Mouse (Mus musculus) E14TG2a.4 (cell line): Measurements from ENCODE around the gene 5730522E02Rik.
A peak's percentile ranks its signal among the peaks of the same experiment; 100 is the strongest.

Source experiments
- H3K27me3 ChIP-seq: 2 replicates; pipeline ENCODE4 v1.6.1; 2014; ENCODE audit warnings: low read length, control low read depth; ENCODE audit not compliant: insufficient read depth
- H3K36me3 ChIP-seq: 2 replicates; pipeline ENCODE4 v1.6.1; 2014; ENCODE audit warnings: low read length, control low read depth; ENCODE audit not compliant: insufficient read depth
- H3K4me1 ChIP-seq: replicated peaks from 2 replicates; pipeline ENCODE4 v1.6.1; 2014; ENCODE audit warnings: low read depth, low read length, control low read depth
- H3K4me3 ChIP-seq: replicated peaks from 2 replicates; pipeline ENCODE4 v1.5.1; 2014; ENCODE audit warnings: mild to moderate bottlenecking, low read length
- H3K9me3 ChIP-seq: 2 replicates; pipeline ENCODE4 v1.6.1; 2014; ENCODE audit warnings: low read length, control low read depth
- CTCF ChIP-seq: conservative IDR thresholded peaks from 2 replicates; pipeline ENCODE4 v1.5.1; 2014; ENCODE audit warnings: low read length
- NANOG ChIP-seq: IDR thresholded peaks from 2 replicates; pipeline ENCODE4 v1.6.1; 2014; ENCODE audit warnings: borderline replicate concordance, low read length, mixed read lengths
- POU5F1 ChIP-seq: IDR thresholded peaks from 2 replicates; pipeline ENCODE4 v1.6.1; 2014; ENCODE audit warnings: low read length, borderline replicate concordance

Gene 5730522E02Rik

GRCm38 (mm10) chr11:25772231-25772630 lies 438.3 kb downstream of the 5730522E02Rik start:
- Histone ChIP-seq H3K27me3 (no peaks in the 10 kb centered on the region), H3K4me3 (no peak overlapping the region), H3K36me3 (no peaks in the 10 kb centered on the region), H3K9me3 (no peaks in the 10 kb centered on the region), H3K4me1 (peaks cover 6% of the 10 kb centered on the region)
- TF ChIP-seq CTCF (no peak), POU5F1 (no peak), NANOG (no peak)

- Histone ChIP-seq H3K36me3 (no peaks in the 10 kb centered on the region), H3K9me3 (no peaks in the 10 kb centered on the region), H3K4me3 (no peak overlapping the region), H3K27me3 (no peaks in the 10 kb centered on the region), H3K4me1 (peaks cover 12% of the 10 kb centered on the region)
- no peak for TF ChIP-seq POU5F1
Observed at GRCm38 (mm10) chr11:25770991-25771568, 439.5 kb downstream of the 5730522E02Rik start.

- Histone ChIP-seq H3K36me3 (no peaks in the 10 kb centered on the region), H3K9me3 (no peaks in the 10 kb centered on the region), H3K27me3 (no peaks in the 10 kb centered on the region), H3K4me3 (no peak overlapping the region), H3K4me1 (peaks cover 12% of the 10 kb centered on the region)
- TF ChIP-seq NANOG (peak; percentile 50; the same call in 1 of the 2 replicates), CTCF (no peak), POU5F1 (no peak)
Observed at GRCm38 (mm10) chr11:25767584-25768333, 442.8 kb downstream of the 5730522E02Rik start.

- Histone ChIP-seq H3K36me3 (no peaks in the 10 kb centered on the region), H3K27me3 (no peaks in the 10 kb centered on the region), H3K9me3 (peaks cover 16% of the 10 kb centered on the region), H3K4me1 (peaks cover 15% of the 10 kb centered on the region), H3K4me3 (no peak overlapping the region)
- TF ChIP-seq NANOG (no peak), POU5F1 (peak; percentile 14; the same call in 1 of the 2 replicates)
Observed at GRCm38 (mm10) chr11:25753156-25753899, 457.2 kb downstream of the 5730522E02Rik start.

- H3K4me3 ChIP-seq: no peak overlapping the region
- H3K9me3 ChIP-seq: peaks cover 9% of the 10 kb centered on the region
- no peaks in the 10 kb centered on the region for H3K36me3 ChIP-seq
- peaks cover 15% of the 10 kb centered on the region for H3K4me1 ChIP-seq
- no peaks in the 10 kb centered on the region for H3K27me3 ChIP-seq
- no peak for TF ChIP-seq POU5F1
- TF ChIP-seq NANOG: no peak
- no peak for TF ChIP-seq CTCF
Observed at GRCm38 (mm10) chr11:25752418-25752817, 458.1 kb downstream of the 5730522E02Rik start.

- Histone ChIP-seq H3K27me3 (no peaks in the 10 kb centered on the region), H3K4me1 (peaks cover 6% of the 10 kb centered on the region; the same call in 1 of the 2 replicates), H3K9me3 (no peaks in the 10 kb centered on the region), H3K4me3 (no peak overlapping the region), H3K36me3 (no peaks in the 10 kb centered on the region)
- TF ChIP-seq POU5F1 (no peak), NANOG (no peak), CTCF (no peak)
Observed at GRCm38 (mm10) chr11:25747098-25747862, 463.3 kb downstream of the 5730522E02Rik start.

GRCm38 (mm10) chr11:25743664-25744063 lies 466.9 kb downstream of the 5730522E02Rik start:
- Histone ChIP-seq H3K4me3 (no peak overlapping the region), H3K4me1 (peaks cover 6% of the 10 kb centered on the region; the same call in 1 of the 2 replicates), H3K36me3 (no peaks in the 10 kb centered on the region), H3K9me3 (no peaks in the 10 kb centered on the region), H3K27me3 (no peaks in the 10 kb centered on the region)
- TF ChIP-seq NANOG (no peak), CTCF (peak; percentile 56), POU5F1 (no peak)

- no peak overlapping the region for H3K4me3 ChIP-seq
- TF ChIP-seq CTCF: no peak
- no peak for TF ChIP-seq NANOG
- no peak for TF ChIP-seq POU5F1
Observed at GRCm38 (mm10) chr11:25737255-25737654, 473.3 kb downstream of the 5730522E02Rik start.

More at GRCm38 (mm10) chr11:25737255-25737654, 473.3 kb downstream of the 5730522E02Rik start:
- no peaks in the 10 kb centered on the region for H3K4me1 ChIP-seq
- no peaks in the 10 kb centered on the region for H3K9me3 ChIP-seq
- no peaks in the 10 kb centered on the region for H3K27me3 ChIP-seq
- H3K36me3 ChIP-seq: no peaks in the 10 kb centered on the region
